Mouse (Mus musculus): ENCODE data around the gene Shisa6.
"Not testable (repeated sequence)": the region's sequence is repeated elsewhere in the genome, so short reads cannot be mapped to it uniquely, and the experiment has no call there.

The Shisa6 gene

DNA sequence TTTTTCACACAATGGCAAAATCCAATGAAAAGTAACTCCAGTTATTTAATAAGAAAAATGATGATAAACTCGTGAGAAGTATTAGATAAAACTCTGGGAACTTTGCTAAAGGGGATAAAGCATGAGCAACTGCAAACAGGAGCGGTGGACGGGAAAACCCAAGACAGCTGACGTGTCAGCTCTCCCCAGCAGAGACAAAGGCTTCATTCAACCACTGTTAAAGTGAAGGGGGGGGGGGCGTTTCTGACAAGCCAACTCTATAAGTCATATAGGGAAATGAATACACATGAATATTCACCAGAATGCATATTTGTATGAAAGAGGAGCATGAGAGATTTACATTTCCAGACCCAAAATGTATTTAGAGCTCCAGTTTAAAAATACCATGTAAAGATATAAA lies 83.1 kb downstream of the Shisa6 start:
- no peak for DNase-seq

DNA sequence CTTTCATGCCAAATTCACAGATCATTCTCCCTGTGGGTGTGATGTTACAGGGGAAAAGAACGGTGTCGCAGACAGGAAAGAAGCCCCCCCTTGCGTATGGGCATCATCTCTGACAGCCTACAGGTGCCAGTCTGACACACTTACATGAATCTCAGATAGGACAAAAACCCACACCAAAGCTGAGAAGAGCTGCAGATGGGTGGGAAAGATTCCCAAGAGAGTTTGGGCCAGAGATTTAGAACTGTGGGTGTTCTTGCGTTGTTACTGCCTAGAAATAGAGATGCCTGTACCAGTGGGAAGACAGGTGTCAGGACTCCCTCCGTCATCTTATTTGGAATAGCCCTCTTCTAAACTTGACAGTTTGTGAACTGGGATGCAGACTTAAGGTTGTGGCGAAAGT lies 99.6 kb downstream of the Shisa6 start:
- no peak for DNase-seq

GRCm38 (mm10) chr11:66418216-66418615 lies 107.5 kb downstream of the Shisa6 start:
- DNase-seq = no peak

GRCm38 (mm10) chr11:66408721-66409120 lies 117.0 kb downstream of the Shisa6 start:
- not testable (repeated sequence) for DNase-seq

GRCm38 (mm10) chr11:66400036-66400435 lies 125.7 kb downstream of the Shisa6 start:
- peak in 1 of 2 experiments; percentile 4 for DNase-seq

GRCm38 (mm10) chr11:66387561-66387960 lies 138.2 kb downstream of the Shisa6 start:
- peak; percentile 67 to 76 for DNase-seq

- no peak for DNase-seq
Observed at GRCm38 (mm10) chr11:66371796-66372195, 154.0 kb downstream of the Shisa6 start.

DNA sequence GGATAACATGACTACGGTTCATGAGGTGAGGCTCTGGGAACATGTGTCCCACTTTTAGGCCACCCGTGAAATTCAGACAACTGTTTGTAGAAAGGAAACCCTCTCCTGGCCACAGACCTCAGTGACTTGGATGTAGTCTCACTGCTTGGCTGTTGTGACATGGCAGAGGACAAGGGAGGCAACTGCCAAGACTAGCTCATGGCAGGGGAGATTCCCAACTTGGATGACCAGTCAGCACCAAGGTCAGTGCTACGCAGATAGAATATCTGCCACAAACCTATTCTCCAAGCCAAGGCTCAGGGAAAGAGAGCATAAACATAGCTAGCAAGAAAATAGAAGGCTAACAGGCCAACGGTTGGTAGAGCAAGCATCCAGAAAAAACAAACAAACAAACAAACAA lies 156.0 kb downstream of the Shisa6 start:
- peak; percentile 12 to 25 for DNase-seq

- peak in 1 of 2 experiments; percentile 8 for DNase-seq
Observed at GRCm38 (mm10) chr11:66366809-66367685, 158.7 kb downstream of the Shisa6 start.

- no peak for DNase-seq
Observed at GRCm38 (mm10) chr11:66359811-66360210, 166.0 kb downstream of the Shisa6 start.

DNA sequence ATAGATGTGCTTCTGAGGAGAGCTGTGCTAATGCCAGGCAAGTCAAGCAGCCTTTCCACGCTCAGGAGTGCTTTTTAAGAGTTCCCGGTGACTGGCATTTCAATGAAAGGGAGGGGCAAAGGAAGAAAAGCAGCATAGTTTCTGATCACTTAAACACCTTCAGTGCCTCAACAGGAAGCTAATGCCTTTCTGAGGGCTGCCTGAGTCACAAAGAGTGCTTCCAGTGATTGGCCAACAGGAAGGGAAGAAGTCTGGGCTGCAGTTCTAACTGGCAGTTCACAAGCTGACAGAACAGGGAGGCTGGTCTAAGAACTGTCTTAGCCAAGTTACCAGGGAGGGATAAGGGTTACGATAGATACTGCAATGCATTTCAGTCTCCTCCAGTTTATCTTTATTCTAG lies 180.9 kb downstream of the Shisa6 start:
- no peak for DNase-seq

DNA sequence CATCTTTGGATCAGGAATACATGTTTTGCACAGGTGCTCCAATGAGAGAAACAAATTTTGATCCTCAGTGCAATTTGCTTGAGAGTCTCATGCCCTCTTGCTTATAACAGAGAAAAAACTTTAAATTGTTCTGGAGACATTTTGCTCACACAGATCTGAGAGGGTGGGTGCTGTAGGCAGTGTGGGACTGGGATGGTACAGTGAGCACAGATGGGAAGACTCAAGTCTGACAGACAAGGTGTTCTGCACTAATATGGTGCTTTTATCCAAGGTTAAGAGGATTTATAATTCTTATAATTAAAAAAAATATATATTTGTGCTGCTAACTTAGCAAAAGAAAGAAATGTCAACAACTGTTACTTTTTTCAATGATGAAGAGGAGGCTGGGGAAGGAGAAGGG lies 189.5 kb downstream of the Shisa6 start:
- DNase-seq = no peak

- peak; percentile 68 to 76 for DNase-seq
Observed at GRCm38 (mm10) chr11:66312764-66313163, 213.0 kb downstream of the Shisa6 start.

- DNase-seq = no peak
Observed at GRCm38 (mm10) chr11:66304396-66304795, 221.4 kb downstream of the Shisa6 start.

- no peak for DNase-seq
Observed at GRCm38 (mm10) chr11:66274707-66275081, 251.1 kb downstream of the Shisa6 start.

GRCm38 (mm10) chr11:66273904-66274706 lies 251.7 kb downstream of the Shisa6 start:
- DNase-seq = peak; percentile 40 to 45

- peak; percentile 53 to 75 for DNase-seq
Observed at GRCm38 (mm10) chr11:66267029-66267428, 258.7 kb downstream of the Shisa6 start.

DNA sequence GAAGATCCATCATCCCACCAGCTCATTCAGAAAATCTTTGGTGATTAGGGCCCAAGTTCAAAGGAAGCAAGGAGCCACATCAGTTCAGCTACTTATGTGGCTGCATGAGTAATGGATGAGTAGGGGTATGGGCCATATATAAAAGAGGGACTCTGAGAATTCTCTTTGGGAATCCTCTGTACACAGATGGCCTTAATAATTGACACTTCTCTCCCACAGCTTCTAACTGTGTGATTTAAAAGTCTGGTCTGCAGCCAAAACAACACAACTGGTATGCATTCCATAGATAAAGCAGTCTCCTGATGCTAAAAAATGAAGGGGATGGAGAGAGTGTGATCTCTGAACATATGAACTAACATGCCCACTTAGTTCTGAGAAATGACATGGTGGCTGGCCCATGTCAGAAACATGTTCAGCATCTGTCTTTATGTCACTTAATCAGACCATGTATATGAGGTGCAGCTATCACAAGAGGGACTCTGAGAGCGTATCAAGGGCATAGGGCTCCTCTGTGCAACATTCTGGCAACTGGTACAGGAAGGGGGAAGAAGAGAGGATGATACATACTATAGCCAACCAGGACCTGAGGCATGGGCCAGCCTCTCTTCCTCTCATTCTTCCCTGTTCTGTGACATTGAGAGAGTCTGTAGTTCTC lies 260.3 kb downstream of the Shisa6 start:
- DNase-seq = no peak

DNA sequence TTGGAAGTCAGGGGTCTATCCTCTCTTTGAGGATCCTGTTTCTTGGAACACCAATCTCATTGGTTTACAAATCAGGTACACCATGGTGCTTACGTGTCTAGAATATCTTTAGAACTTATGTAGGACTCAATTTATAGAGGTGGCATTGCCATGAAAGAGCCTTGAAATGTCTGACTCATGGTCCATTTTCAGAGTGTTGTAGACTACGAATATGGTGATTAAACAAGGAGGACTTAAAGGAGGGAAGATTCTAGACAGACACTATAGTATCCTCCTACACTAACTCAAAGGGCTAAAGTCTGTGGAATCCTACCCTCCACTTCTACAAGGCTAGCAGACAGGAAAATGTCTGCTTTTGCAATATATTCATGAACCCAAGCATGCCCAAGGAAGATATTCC lies 265.6 kb downstream of the Shisa6 start:
- DNase-seq = no peak

GRCm38 (mm10) chr11:66258851-66259250 lies 266.9 kb downstream of the Shisa6 start:
- peak in 1 of 2 experiments; percentile 20 for DNase-seq

GRCm38 (mm10) chr11:66247115-66247514 lies 278.6 kb downstream of the Shisa6 start:
- no peak for DNase-seq

- no peak for DNase-seq
Observed at GRCm38 (mm10) chr11:66236557-66236956, 289.2 kb downstream of the Shisa6 start.

- DNase-seq = peak; percentile 53 to 55
Observed at GRCm38 (mm10) chr11:66232891-66233290, 292.9 kb downstream of the Shisa6 start.

Data from cerebellum, postnatal 10 days (tissue).